Mouse (Mus musculus) gastrocnemius, adult 8-10 months (tissue): ENCODE results near the gene Rsrc1. TPM values are rescaled to one million over a fixed set of nuclear protein-coding genes. Genes with fewer than 3 reads are reported as not detected.

Experiments
- DNase-seq, 2 experiments: peaks; one replicate each; pipeline ENCODE4 v3.0.0; 2022; ENCODE audit warnings: low spot score in 2 of 2
- total RNA-seq, 4 experiments: library from RNA; stranded (reverse); gene quantifications; 2 replicates each; pipeline ENCODE4 v1.2.4; 2022

The Rsrc1 gene
- total RNA-seq, 4 experiments from 2014 or later: 11.4 to 13.1 (median 11.7) TPM

- peak; percentile 55 to 74 for DNase-seq
These were observed 386.3 kb downstream of the Rsrc1 start for GRCm38 (mm10) chr3:67367481-67367880.

GRCm38 (mm10) chr3:67369407-67370079, 388.4 kb downstream of the Rsrc1 start:
- DNase-seq: no peak

DNA sequence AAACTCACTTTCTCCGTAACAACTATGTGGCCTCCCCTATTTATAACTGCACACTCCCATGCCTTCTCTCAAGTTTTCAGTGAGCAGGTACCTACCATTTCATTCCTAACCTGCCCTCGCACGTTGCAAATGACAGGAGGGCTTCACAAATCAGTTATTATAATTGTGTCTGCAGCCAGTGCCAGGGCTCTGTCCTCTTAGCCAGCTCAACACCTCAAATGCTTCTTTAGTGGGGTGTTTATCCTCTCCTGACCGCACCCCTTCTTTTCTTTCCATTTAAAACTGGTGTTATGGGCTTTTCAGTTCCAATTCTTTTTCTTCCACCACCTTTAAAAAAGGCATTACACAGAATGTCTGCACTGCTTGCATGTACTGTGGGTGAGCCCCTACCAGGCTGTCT, 391.0 kb downstream of the Rsrc1 start:
- DNase-seq: no peak

DNA sequence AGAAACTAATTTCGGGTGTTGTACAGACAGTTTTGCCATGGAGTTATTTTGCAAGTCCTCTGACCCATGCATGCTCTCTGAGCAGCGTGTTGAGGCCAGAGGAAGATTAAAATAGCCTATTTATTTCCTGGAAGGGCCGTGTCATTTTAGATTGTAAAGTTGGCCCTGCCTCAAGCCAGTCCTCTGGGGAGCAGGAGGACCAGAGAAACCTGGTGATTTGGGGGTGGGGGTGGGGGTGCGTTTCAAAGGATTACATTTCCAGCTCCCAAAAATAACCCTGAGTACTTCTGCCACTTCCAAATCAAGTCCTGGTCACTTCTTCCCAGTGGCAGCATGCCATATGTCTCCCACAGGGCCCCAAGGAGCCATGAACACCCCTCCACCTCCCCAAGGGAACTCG, 391.6 kb downstream of the Rsrc1 start:
- peak; percentile 74 to 81 for DNase-seq

- peak; percentile 81 to 90 for DNase-seq
These were observed 392.7 kb downstream of the Rsrc1 start, which contains the start of gene Mlf1 for GRCm38 (mm10) chr3:67373872-67374271. TSS of gene Mlf1 (plus strand) at chr3:67374097.

DNA sequence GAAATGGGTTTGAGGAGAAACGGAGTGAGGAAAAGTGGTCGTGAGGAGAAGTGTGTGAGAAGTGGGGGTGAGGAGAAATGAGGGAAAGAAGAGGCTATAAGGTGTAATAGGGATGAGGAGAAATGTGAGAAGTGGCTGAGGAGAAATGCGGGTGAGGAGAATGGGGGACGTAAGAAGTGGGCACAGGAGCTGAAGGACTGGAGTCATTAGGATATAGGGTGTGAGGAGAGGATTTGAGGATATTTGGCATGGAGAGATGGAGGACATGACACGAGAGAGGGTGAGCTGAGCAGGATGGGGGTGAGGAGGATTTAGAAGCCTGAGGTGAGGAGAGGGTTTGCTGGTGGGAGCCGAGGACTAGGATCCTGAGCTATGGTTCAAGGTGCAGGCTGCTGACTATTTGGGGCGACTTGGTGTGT, 393.2 kb downstream of the Rsrc1 start:
- DNase-seq: no peak

DNA sequence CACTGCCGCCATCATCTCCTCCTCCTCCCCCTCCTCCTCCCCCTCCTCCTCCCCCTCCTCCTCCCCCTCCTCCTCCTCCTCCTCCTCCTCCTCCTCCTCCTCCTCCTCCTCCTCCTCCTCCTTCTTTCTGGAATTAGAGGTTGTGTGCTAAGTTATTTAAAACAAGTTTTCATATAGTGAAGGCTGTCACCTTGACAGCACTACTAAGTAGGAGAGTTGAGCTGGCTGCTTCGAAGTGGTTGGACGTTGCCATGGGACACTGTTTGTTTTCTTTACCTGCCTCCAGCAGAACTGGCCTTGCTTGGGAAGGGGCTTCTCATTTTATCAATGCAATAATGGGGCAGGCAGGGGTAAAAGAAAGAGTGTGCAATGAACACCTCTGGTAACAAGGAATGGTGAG, 393.9 kb downstream of the Rsrc1 start, which contains the start of gene Gm17402:
Gene Gm17402 (minus strand): TSS at position 101 of the 400 bp plus-strand sequence.
- no peak for DNase-seq

DNA sequence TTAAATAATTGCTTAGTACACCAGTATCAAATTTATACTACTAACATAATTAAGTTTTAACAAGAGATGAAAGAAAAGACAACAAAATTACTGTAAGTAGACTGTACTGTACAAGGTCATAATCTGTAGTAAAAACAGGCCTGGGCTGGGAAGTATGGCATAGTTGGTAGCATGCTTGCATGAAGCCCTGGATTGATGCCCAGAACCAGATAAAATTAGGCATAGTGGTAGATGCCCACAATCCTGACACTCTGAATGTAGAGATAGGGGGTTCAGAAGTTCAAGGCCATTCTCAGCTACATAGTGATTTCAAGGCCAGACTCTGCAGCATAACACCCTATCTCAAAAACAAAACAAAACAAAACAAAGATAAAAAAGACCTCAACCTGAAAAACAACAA, 397.0 kb downstream of the Rsrc1 start:
- DNase-seq: no peak

Other genes starting within 250 kb of the Rsrc1 start
- gene Shox2, start 381 bp downstream of the Rsrc1 start, total RNA-seq: 1 to 10 TPM in 2 of 4 experiments, under 1 TPM in 2; 0.73 to 2.3 (median 1.2) TPM